Mouse (Mus musculus): ENCODE results near the gene Ribc2. TPM values are rescaled to one million over a fixed set of nuclear protein-coding genes. Genes with fewer than 3 reads are reported as not detected.

Gene Ribc2
- under 1 TPM in 1 of 4 experiments, not detected in 3; 0.32 TPM for total RNA-seq (2022)

DNA sequence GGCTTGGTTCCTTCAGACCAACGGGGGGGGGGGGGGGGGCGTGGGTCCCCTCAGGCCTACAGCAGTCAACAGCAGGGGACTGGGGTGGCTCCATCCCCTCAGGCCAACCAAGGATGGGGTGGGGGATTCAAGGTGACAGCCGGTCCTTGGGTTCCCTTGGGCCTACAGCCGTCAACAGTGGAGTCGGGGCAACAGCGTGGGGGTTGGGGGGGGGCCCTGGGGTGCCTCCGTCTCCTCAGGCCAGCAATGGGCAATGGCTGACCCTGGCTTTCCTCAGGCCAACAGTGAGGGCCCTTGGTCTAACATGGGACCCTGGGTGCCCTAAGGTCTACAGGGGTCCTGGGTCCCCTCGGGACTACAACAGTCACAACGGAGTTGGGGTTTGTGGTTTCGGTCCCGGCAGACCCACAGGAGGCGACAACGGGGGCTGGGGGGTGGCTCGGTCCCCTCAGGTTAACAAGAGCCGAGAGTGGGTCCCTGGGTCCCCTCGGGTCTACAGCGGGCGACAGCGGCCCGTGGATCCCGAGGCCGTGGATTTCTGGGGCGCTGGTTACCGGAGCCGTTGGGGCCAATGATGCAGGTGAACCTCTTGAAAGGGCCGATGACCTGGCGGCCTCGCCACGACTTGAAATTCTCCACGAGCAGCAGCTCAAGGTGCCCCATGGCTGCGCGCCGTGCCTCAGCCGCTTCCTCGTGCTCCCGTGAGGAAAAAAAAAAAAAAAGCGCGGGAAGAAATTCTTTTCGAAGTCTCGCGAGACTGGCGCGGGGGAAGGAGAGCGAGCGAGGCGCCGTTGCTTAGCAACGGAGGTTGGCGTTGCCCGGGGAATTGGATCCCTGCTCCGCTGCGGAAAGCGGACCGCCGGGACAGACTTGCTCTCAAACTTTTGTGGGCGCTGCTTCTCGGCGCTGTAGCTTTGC lies at the start of gene Ribc2, which contains the start of gene Smc1b:
Gene Ribc2, plus strand, starts transcription at position 804 of the 918 bp plus-strand sequence.
Gene Smc1b, minus strand, starts transcription at position 690 of the 918 bp plus-strand sequence.
- peak; percentile 59 to 77 for DNase-seq (ENCODE audit: low spot score in 2 of 2)

DNA sequence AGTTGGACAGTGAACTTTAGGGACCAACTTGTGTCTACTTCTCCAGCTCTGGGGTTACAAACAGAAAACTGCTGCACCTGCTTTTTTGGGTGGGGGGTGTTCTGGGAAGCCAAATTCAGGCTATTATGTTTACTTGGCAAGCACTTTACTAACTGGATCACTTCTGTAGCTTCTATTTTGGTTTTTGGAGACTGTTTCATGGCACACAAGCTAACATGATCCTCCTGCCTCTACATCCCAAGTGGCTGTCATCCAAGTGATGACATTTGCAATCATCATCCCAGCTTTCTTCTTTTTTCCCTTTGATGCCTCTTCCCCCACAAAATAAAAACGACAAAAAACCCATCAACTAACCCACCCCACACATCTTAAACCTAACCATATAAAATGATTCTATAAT lies 46.2 kb upstream of the Ribc2 start:
- peak in 1 of 2 experiments; percentile 6 for DNase-seq (ENCODE audit: low spot score in 2 of 2)

DNA sequence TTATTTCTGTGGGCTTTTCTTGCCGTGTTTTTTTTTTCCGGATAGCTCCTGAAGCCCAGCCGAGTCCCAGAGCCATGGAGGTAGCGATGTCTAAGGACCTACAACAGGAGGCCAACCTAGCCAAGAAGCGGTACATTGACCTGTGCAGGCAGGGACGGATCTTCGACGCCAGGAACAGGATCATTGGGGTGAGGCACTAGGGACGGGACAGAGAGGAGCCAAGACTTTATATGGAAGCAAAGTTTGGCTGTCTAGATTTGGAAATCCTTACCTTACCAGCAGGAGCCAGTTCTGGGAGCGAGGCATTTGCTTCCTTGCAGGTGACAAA lies 279 bp downstream of the Ribc2 start:
- DNase-seq (ENCODE audit: low spot score in 2 of 2): no peak

DNA sequence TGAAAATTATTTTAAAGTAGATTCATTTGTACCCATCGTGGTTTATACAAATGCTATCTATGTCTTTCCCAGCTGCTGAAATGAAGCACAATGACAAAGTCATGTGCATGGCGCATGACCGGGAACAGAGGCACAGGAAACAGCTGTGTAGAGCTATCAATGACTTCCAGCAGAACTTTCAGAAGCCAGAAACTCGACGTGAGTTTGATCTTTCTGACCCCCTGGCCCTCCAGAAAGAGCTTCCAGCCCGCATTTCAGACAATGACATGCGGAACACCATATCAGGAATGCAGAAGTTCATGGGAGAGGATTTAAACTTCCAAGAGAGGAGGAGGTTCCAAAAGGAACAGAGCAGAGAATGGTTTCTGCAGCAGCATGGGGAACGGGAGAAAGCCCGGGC lies 3.3 kb downstream of the Ribc2 start:
- no peak for DNase-seq (ENCODE audit: low spot score in 2 of 2)

DNA sequence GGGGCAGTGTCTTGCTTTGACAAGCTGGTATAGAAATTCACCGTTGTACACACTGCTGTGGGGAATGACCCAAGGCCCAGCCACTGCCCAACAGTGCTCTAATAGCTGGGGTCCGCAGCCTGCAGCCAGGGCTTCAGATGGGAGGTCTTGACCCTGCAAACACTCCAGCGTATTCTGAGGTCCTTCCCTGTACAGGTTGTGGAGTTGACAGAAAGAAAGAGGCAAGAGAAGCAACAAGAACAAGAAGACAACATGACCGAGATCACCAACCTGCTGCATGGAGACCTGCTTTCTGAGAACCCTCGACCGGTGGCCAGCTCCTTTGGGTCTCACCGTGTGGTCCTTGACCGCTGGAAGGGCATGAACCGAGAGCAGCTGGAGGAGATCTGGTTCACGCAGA lies 9.4 kb downstream of the Ribc2 start:
- DNase-seq (ENCODE audit: low spot score in 2 of 2): no peak

DNA sequence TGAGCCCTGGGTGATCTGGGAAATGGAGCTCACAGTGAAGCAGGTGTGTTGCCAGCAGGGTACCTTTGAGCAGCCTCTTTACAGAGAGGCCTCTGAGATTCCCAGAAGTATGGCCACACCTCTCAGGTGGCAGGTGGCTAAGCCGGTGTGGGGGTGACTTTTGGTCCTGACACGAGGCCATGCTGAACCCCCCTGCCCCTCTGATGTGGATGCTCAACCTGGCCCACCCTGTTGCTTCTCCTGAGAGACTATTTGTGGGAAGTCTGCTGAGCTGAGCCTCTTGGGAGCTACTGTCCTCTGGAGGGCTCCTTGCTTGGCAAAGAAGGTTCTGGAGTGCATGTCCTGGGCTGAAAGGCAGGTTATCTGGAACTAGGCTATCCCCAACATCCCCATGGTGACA lies 10.6 kb downstream of the Ribc2 start:
- no peak for DNase-seq (ENCODE audit: low spot score in 2 of 2)

DNA sequence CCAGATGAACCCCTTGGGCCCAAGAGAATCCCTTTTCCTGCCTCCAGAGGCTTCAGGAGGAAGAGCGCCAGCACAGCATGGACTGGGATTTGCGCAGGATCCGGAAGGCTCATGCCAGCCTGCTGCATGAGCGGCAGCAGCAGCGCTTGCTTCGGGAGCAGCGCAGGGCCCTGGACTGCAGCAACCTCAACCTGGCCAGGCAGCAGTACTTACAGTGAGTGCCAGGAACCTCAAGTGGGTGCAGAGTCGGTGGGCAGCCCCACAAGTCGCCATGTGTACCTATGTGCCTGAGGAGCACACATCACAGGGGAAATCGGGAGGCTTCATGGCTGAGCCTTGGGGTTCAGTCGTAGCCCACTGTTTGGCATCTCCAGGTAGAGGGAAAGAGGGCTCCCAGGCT lies 11.3 kb downstream of the Ribc2 start:
- no peak for DNase-seq (ENCODE audit: low spot score in 2 of 2)

DNA sequence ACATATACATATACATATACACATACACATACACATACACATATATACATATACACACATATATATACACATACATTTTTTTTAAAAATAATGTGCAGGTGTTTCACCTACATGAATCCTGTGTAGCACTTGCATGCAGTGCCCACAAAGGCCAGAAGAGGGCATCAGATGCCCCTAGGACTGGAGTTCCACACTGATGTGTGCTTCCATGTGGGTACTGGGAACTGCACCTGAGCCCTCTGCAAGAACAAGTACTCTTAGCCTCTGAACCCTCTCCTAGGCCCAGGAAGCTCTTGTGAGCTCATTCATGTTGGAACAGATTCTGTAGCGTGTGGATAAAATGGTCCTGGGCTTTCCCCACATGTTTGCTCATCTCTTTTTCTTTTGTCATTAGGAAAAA lies 11.9 kb downstream of the Ribc2 start:
- DNase-seq (ENCODE audit: low spot score in 2 of 2): no peak

DNA sequence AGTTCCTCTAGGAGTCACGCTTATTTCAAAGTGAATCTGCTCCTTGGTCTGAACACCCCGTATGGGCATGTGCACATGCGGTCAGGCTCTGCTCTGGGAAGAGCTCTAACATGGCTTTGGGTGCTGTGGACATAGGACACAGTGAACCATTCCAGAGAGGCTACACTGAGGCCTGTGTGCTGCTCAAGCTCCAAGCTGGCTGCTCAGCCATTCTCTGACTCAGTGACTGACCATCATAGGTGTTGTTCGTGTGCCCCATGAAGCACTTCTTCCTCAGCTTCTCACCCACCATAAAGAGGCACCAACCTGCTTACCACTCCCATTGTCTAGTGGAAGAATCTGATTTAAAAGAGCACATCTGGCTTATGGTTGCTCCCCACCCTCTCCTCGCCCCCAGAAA lies 12.4 kb downstream of the Ribc2 start:
- no peak for DNase-seq (ENCODE audit: low spot score in 2 of 2)

DNA sequence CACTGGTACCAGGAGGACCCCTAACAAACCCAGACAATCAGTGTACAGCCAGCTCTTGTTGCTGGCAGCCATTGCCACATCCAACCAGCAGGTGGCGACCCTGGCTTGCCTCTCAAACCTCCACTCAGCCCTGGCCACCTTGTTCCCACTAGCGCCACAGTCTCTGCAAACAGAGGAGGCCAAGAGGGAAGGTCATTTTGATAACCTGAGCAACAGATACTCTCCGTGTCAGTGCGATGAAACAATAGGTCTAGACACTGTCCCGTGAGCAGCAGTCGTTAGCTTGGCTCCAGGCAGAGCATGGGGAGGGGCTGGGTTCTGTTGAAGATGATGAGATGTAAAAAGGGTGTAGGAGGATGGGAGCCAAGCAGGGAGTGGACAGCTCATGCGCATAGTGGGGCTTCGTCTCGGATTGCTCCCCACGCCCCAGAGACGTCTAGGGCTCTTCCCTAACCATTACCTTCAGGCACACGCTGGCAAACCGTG lies 19.6 kb downstream of the Ribc2 start:
- peak in 1 of 2 experiments; percentile 75 for DNase-seq (ENCODE audit: low spot score in 2 of 2)

DNA sequence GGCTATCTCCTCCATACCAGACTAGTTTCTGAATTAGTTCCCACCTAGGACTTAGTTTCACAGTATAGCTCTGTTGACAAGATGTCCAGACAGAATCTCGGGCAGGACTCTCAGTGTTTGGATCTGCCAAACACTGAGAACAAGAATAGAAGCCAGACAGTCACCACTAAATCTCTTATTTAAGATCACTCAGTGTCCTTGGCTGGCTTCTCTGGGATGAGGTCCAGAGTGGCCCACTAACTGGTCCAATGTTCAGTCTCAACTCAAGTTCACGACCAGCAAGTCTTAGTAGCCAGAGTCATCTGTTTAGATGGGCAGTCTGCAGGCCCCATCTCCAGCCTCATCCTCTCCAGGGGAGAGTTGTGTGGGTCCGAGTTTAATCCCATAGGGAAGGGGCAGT lies 20.7 kb downstream of the Ribc2 start:
- DNase-seq (ENCODE audit: low spot score in 2 of 2): no peak

DNA sequence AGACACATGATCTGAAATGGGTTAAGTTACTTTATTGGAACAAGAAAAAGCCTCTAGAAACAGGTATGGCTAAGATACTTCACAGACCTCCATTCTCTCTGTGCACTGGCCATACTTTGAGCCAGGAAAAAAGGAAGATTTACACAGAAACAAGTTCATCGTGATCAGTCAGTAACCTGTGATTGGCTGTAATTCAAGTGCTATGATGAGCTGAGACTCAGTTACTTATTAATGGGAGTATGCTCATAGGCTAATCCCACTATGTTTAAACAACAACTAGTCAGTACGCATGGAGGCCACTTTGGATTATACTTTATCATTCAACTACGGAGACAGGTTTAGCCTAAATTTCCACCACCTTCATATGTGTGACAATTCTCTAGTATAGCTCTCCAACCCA lies 22.2 kb downstream of the Ribc2 start:
- DNase-seq (ENCODE audit: low spot score in 2 of 2): no peak

DNA sequence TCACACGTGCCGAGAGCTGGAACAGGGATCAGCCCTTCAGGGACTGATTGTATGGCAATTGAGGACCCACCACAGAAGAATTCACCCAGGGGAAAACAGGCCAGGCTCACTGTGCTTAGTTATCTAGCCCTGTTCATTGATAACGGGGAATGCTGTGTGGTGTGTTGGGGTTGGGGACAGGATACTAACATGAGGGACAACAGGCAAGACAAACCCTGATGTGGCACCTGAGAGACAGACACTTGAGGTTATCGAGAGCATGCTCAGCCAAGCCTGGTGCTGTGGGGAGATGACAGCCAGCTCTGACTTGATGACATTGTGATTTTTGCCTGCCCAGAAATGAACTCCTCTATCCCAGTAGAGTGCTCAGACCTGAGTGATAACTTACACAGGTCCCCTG lies 24.3 kb downstream of the Ribc2 start:
- no peak for DNase-seq (ENCODE audit: low spot score in 2 of 2)

DNA sequence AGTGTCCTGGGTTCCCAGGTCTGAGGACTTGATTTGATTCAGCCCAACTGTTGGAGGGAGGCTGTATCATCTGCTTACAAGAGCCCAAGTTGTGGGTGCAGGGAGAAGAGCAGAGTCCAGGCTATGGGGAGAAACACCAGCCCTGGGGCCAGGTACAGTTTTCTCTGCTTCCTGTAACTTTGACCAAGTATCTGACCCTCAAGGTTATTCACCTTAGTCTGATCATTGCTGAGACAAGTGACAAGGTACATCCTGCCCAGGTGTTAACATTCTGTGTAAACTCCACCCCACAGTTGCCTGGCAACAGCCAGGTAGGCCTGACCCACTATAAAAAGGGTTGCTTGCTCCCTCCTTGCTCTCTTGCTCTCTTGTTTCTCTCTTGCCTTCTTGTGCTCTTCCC lies 29.5 kb downstream of the Ribc2 start:
- DNase-seq (ENCODE audit: low spot score in 2 of 2): no peak

DNA sequence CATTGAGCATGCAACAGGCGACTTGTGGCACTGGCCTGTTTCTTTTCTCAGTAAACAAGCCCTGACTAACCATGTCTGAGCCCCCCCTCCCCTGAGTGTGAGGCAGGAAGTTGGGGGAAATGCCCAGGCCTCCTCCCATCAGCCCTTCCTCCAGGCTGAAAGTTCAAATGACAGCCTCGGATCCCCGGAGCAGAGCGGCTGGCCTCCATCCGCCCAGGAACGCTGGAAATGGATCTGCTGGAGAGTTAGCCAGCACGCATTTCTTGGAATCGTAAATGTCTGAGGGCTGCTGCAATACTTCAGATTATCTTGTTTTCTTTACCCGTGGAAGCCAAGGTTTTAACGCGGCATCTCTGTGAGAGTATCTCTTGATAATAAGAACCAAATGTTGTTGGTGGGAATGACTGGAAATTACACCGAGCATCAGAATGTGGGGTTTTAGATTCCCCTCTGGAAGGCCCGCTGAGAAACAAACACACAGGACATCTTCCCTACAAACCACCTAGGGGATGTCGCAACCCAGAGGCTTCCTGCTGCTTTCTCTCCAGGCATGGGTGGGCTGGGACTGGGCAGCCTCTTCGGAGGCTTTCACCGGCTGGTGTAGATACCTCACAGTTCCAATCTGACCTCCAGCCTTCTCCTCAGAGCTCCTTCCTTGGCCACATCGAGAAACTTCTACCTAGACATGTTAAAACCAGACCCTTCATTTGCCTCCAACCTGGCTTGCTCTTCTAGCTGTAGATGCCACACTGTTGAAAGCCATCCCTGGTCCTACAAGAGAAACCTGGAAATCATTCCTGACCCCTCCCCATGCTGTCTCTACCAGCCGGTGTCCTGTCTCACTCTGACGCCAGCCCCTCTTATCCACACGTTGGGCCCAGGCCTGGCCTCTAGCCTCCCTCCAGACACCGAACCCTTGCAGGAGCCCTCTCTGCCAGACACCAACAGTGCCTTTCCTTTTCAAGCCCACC lies 31.1 kb downstream of the Ribc2 start:
- DNase-seq (ENCODE audit: low spot score in 2 of 2): no peak

DNA sequence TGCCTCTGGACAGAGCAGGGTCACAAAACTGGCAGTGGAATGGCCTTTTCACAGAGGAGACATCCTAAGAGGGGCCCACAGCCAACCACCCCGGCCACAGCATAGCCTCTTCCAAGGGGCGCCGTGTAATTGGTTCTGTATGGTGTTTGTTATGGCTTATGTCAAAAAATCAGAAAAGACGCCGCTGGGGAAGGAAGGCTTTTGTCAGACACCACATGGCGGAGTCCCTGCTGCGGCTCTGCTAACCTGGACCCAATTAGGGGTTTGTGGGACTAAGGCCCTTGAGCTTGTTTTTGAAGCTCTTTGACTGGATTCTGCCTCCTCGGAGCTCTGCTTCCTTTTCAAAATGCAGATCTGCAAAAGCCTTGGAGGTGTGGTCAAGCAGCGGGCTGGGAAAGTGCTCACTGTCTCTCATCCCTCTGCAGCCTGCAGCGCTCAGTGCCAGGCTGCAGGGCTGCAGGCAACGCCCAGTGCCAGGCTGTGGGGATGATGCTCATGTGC lies 34.6 kb downstream of the Ribc2 start:
- no peak for DNase-seq (ENCODE audit: low spot score in 2 of 2)

DNA sequence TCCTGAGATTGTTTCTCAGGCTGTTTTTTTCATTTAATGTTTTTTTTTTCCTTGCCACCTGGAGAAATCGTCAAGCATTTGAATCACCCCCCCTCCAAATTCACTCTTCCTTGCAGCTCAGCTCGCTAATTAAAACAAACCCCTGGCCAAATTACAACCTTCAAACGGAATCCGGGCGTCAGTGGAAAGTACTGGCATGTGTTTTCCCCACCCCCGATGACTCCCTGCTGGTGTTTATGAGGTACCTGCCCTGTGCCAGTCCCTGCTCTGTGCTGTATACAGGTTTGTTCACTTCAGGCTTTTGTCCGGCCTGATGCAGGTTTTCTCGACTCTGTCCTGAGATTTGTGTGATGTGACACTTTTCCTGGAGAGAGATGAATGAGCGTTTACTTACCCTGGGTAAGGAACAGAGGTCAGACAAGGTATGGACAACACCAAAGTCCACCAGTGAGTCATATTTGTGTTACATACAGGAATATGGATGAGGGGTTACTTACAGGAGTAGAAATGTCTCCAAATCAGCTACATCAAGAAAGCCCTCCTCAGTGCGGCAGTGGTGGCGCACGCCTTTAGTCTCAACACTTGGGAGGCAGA lies 35.3 kb downstream of the Ribc2 start:
- no peak for DNase-seq (ENCODE audit: low spot score in 2 of 2)

DNA sequence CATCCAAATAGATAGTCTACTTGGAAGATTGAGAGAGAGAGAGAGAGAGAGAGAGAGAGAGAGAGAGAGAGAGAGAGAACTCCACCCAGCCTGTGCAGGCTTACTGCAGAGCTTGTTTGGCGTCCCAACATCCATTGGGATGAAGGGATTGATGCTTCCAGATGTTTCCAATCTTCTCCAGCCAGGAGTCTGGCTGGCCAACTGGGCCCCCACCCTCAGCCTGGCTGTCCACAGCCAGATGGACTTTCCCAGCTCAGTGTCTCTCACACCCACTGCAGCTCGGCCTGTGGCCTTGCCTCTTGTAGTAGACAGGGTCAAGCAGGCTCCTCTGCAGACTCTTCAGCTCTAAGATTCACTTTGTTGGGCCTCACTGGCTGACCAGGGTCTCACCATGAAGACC lies 40.2 kb downstream of the Ribc2 start:
- DNase-seq (ENCODE audit: low spot score in 2 of 2): no peak

DNA sequence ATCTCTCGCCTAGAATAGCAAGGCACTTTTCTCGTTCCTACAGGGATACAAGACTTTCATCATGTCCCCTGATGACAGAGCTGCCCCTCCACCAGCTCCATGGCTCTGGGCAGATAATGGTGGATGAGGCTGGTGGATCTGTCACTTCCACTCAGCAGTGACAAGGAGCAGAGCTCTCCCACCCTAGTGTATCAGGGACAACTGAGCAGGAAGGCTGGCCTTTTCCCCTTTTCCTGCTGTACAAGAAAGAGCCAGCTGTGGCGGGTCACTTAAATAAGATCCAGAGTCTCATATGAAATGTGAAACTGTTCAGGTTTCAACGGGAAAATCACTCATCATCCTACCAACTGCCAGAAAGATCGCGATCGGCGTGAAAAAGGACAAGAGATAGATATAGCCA lies 41.5 kb downstream of the Ribc2 start:
- no peak for DNase-seq (ENCODE audit: low spot score in 2 of 2)

DNA sequence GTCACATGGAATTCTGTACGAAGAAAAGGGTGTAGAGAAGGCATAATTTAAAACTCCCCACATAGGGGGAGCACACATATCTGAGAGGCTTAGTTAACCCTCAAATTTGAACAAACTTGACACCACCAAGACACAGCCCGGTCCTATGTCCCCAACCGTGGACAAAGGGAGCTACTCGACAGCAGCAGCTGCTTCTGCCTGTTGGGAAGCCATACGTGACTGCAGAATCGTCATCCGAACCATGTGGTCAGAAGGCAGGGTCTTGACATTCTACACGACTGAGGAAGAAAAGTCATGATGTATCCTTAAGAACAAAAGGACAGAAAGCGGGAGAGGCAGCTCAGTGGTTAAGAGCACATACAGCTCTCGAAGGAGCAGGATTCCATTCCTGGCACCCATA lies 42.2 kb downstream of the Ribc2 start:
- no peak for DNase-seq (ENCODE audit: low spot score in 2 of 2)

DNA sequence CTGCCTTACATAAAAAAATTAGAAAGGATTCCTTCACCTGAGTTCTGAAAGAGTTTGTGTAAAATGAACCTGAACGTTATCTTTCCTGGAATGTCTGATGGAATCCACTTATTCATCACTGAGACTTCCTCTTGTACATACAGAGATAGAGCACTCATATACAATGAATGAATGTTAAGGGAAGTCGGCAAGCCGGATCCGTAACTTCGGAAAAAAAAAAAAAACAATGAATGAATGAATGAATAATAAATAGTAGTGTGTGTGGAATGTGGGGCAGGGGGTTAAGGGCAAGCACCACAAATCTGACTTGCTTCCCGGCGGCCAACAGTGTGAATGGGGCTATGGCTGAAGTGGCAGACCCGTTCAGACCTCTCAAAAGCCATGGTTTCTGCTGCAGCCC lies 45.7 kb downstream of the Ribc2 start:
- no peak for DNase-seq (ENCODE audit: low spot score in 2 of 2)

DNA sequence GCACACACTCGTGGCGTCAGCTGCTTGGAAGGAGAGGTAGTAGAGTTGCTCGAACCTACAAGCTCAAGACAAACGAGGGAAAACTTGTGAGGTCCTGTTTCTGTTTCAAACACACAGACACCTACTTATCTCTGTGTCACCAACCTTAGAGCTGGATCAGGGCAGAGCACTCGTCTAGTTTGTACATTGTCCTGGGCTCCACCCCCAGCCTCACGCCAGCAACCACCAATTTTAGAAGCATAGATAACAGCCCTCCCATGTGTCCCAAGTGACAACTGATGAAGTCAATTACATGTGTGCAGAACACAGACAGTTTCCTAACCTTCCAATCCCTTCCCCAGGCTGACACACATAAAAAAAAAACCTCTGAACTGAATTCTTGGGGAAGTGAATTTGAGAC lies 46.3 kb downstream of the Ribc2 start:
- no peak for DNase-seq (ENCODE audit: low spot score in 2 of 2)
